Comparison of ENCODE assay signal across 8 mouse cellular contexts in genomic region chr17:29737849-29738804, GRCm38 (mm10). TPM values are rescaled to one million over a fixed set of nuclear protein-coding genes. Genes with fewer than 3 reads are reported as not detected.
DNase-seq lines count a peak whose midpoint lies in the region; ATAC-seq lines count a peak whose summit lies in the region.

No protein-coding gene starts in this region.

- H3K27ac ChIP-seq in heart, embryonic 11.5 days (ENCODE audit: low read depth, low read length) = no peak overlapping the region
- peak overlapping the region; percentile 55; the same call in 1 of the 2 replicates for H3K27ac ChIP-seq in hindbrain, embryonic 14.5 days
- 0 out of 2 replicates have a peak overlapping the region, but pooled peaks have one; percentile 27 for H3K27ac ChIP-seq in midbrain, embryonic 11.5 days (ENCODE audit: low read depth, low read length)

- H3K4me2 ChIP-seq in heart, embryonic 11.5 days = peak overlapping the region; percentile 22; the same call in 1 of the 2 replicates
- H3K4me2 ChIP-seq in hindbrain, embryonic 14.5 days (replicated peaks) = 0 out of 2 replicates have a peak overlapping the region, but pooled peaks have one; percentile 5
- no peak overlapping the region for H3K4me2 ChIP-seq in midbrain, embryonic 11.5 days

- H3K27me3 ChIP-seq in heart, embryonic 11.5 days (ENCODE audit: control insufficient read depth, insufficient read depth, low read length) = no peaks in the 10 kb centered on the region
- no peaks in the 10 kb centered on the region for H3K27me3 ChIP-seq in hindbrain, embryonic 14.5 days (ENCODE audit: control insufficient read depth, insufficient read depth, low read length)
- H3K27me3 ChIP-seq in midbrain, embryonic 11.5 days (ENCODE audit: control insufficient read depth, insufficient read depth, low read length) = no peaks in the 10 kb centered on the region

- 44% methylated on average over 22 of the region's 22 CpGs for WGBS in heart, embryonic 11.5 days (ENCODE audit: insufficient replicate concordance)
- WGBS in hindbrain, embryonic 14.5 days = 24% methylated on average over 22 of the region's 22 CpGs
- WGBS in midbrain, embryonic 11.5 days = 66% methylated on average over 22 of the region's 22 CpGs

- DNase-seq in heart, postnatal 25 days (ENCODE audit: low spot score) = no peak
- DNase-seq in hindbrain, embryonic 14.5 days (ENCODE audit: low spot score) = peak; percentile 80
- peak; percentile 77 for DNase-seq in layer of hippocampus, adult 9-11 months
- DNase-seq in midbrain, embryonic 11.5 days (ENCODE audit: low spot score, missing footprints) = no peak
- DNase-seq in yolk sac, embryonic 10.5 days (ENCODE audit: low spot score) = peak; percentile 39
- no peak for DNase-seq in thymus, postnatal 10 days (ENCODE audit: low spot score in 2 of 2)

- peak overlapping the region; percentile 22; the same call in 1 of the 2 replicates for H3K9ac ChIP-seq in heart, embryonic 11.5 days (ENCODE audit: low read depth, low read length)
- no peak overlapping the region for H3K9ac ChIP-seq in hindbrain, embryonic 14.5 days
- H3K9ac ChIP-seq in midbrain, embryonic 11.5 days (ENCODE audit: low read length) = 0 out of 2 replicates have a peak overlapping the region, but pooled peaks have one; percentile 3

- H3K4me1 ChIP-seq in heart, embryonic 11.5 days (ENCODE audit: control insufficient read depth, insufficient read depth, low read length) = peaks cover 12% of the 10 kb centered on the region
- peaks cover 22% of the 10 kb centered on the region for H3K4me1 ChIP-seq in hindbrain, embryonic 14.5 days (replicated peaks; ENCODE audit: control insufficient read depth, insufficient read depth, low read length)
- H3K4me1 ChIP-seq in midbrain, embryonic 11.5 days (ENCODE audit: control insufficient read depth, insufficient read depth, low read length) = peaks cover 14% of the 10 kb centered on the region; the same call in 1 of the 2 replicates

- peak; percentile 35; the same call in 1 of the 2 replicates for ATAC-seq in heart, embryonic 11.5 days (replicated peaks; ENCODE audit: insufficient number of reproducible peaks, low FRiP score, low TSS enrichment)
- ATAC-seq in common myeloid progenitor, adult 5-6 weeks (replicated peaks; ENCODE audit: low read depth, poor library complexity, severe bottlenecking) = peak; percentile 56; the same call in 1 of the 2 replicates
- peak; percentile 74 for ATAC-seq in hindbrain, embryonic 14.5 days (ENCODE audit: low FRiP score)
- ATAC-seq in midbrain, embryonic 11.5 days (ENCODE audit: low FRiP score) = peak; percentile 80

- no peaks in the 10 kb centered on the region for H3K9me3 ChIP-seq in heart, embryonic 11.5 days (replicated peaks; ENCODE audit: control insufficient read depth, low read length)
- no peaks in the 10 kb centered on the region for H3K9me3 ChIP-seq in hindbrain, embryonic 14.5 days (ENCODE audit: control insufficient read depth, low read length)
- no peaks in the 10 kb centered on the region for H3K9me3 ChIP-seq in midbrain, embryonic 11.5 days (ENCODE audit: control insufficient read depth, low read length)

- no peaks in the 10 kb centered on the region for H3K36me3 ChIP-seq in heart, embryonic 11.5 days (ENCODE audit: control insufficient read depth, insufficient read depth, low read length)
- H3K36me3 ChIP-seq in hindbrain, embryonic 14.5 days (replicated peaks; ENCODE audit: control insufficient read depth, insufficient read depth) = no peaks in the 10 kb centered on the region
- no peaks in the 10 kb centered on the region for H3K36me3 ChIP-seq in midbrain, embryonic 11.5 days (ENCODE audit: control insufficient read depth, insufficient read depth, low read length)

- H3K4me3 ChIP-seq in heart, embryonic 11.5 days (ENCODE audit: low read depth, low read length) = no peak overlapping the region
- no peak overlapping the region for H3K4me3 ChIP-seq in hindbrain, embryonic 14.5 days (replicated peaks; ENCODE audit: low read length)
- H3K4me3 ChIP-seq in midbrain, embryonic 11.5 days (ENCODE audit: low read depth, low read length) = no peak overlapping the region

- intact Hi-C loops in heart, postnatal 25 days (cut with DNase I) = no loop called here

RNA-seq across cellular contexts. Expression of gene Ccdc167, which starts 21.3 kb away (rescaled TPM):
- 18.0 and 19.3 TPM in 2 replicates for polyA plus RNA-seq in heart, embryonic 11.5 days (2014; fragmentation: Nextera tagmentation; extraction: Ambion mirVana)
- total RNA-seq in heart, postnatal 25 days (2021) = 10 to 100 TPM in 1 of 2 experiments, 1 to 10 TPM in 1; 9.6 to 12.6 TPM
- total RNA-seq in common myeloid progenitor, adult 5-6 weeks (2017) = 12.8 and 30.5 TPM in 2 replicates
- polyA plus RNA-seq in hindbrain, embryonic 14.5 days (2014; fragmentation: Nextera tagmentation; extraction: Ambion mirVana) = 13.5 and 13.6 TPM in 2 replicates
- polyA plus RNA-seq in midbrain, embryonic 11.5 days (2014; fragmentation: Nextera tagmentation; extraction: Ambion mirVana) = 13.5 and 17.0 TPM in 2 replicates

Comparison
In these comparisons a context has a peak if more than half of its experiments do, and no peak if none do; other contexts are left out.
1. DNase-seq: peak in hindbrain, embryonic 14.5 days (single experiment), layer of hippocampus, adult 9-11 months (single experiment) and yolk sac, embryonic 10.5 days (single experiment); none in heart, postnatal 25 days (single experiment), midbrain, embryonic 11.5 days (single experiment) and thymus, postnatal 10 days (0 of 2).
2. Peak in every context shown above with its lines, with median percentiles within 50 percentile points of each other: ATAC-seq.